Mouse (Mus musculus): ENCODE measurements around the gene Rps6kb2.

Rps6kb2 gene

DNA sequence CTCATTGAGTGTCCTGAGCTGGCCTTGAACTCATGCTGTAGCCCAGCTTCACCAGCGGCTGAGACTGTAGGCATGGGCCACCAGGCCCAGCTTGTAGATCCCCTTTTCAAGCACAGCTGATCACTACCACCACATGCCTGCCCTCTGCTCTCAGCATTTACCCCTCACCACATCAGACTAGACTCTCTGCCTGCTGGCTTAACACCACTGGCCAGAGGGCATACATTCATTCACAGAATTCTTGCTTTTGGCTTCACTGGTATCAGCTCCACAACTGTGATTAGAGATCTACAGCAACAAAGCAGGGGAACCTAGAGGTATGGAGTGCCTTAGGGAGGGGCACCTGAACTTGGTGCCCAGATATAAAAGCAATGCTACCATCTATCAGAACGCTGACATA, 42.7 kb downstream of the Rps6kb2 start:
- DNase-seq (ENCODE audit: low spot score in 2 of 2): no peak

DNA sequence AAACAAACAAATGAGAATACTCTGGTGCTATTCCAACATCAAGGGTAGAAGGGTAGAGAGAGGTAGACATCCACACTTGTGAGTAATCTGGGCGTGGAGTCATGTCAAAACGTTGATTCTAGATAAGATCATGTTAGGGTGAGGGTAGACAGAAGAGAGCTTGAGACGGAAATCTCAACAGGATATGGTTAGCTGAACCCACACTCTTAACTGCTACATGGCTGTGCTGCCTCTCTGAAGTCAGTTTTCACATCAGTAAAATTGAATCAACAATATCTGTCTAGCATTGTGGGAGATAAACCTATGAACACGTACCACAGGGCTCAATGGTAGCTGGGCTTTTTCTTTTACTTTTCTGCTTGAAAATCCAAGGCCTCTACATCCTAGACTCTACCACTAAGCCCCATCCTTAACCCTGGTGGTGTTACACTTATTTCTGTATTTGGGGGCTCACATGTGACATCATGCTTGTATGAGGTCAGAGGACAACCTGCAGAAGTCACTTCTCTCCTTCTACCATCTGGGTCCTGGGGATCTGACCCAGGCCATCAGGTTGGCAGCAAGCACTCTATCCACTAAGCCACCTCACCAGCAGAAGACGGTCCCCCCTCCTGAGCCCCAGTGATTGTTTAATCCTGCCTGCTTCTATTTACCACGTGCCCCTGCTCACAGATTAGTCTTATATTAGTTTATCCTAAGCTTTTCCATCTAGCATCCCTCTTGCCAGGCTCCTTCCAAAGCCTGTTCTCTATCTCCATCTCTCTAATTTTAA, 43.3 kb downstream of the Rps6kb2 start:
- DNase-seq (ENCODE audit: low spot score in 2 of 2): no peak

DNA sequence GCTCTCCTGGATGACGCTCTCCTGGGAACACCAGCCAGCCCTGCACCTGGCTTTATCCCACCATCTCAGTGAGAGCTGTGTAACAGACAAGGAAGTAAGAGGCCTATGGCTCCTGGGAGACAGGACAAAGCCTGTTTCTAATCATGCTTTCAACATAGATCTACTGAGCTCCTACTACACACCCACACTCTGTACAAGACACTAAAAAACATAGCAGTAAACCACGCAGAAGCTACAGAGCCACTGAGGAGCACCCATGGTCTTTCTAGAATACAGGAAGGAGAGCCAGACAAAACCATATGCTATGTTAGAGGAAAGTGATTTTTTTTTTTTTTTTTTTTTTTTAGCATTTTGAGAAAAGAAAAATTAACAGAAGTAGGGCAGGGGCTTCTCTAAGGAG, 44.8 kb downstream of the Rps6kb2 start:
- no peak for DNase-seq (ENCODE audit: low spot score in 2 of 2)

DNA sequence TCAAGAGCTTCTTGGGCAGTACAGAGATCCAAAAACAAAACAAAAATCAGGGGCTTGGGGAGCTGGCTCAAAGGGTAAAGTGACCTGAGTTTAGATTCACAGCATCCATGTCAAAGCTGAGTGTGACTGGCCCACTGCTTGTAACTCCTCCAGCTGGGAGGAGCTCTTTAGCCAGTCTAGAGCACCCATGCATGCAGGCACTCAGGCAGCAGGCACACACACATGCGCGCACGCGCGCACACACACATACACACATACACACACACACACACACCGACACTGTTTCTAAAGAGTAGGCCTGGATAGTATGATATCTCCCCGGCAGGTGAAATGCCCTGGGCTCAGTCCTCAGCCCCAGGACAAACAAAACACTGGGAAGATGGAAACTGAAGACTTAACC, 46.1 kb downstream of the Rps6kb2 start:
- DNase-seq (ENCODE audit: low spot score in 2 of 2): no peak

- DNase-seq (ENCODE audit: low spot score in 2 of 2): no peak
These were observed 47.3 kb downstream of the Rps6kb2 start for GRCm38 (mm10) chr19:4115816-4116215.

- no peak for DNase-seq (ENCODE audit: low spot score in 2 of 2)
These were observed 48.0 kb downstream of the Rps6kb2 start for GRCm38 (mm10) chr19:4115144-4115543.

DNA sequence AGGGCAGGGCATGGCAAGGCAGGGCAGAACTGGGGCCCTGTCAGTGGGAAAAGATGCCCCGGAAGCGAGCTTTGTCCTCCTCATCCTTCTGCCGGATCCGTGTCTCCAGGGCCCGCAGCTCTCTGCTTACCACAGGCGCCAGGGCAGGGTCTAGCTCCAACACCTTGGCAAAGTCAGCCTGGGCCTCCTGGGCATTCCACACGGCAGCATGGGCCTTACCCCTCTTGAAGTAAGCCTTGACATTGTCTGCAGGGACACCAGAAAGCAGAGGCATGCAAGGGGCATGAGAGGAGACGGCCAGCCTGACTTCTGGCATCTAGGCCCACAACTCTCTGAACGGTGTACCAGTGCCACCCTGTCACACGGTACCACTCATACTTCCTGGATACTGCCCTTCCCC, 48.6 kb downstream of the Rps6kb2 start:
- DNase-seq (ENCODE audit: low spot score in 2 of 2): no peak

DNA sequence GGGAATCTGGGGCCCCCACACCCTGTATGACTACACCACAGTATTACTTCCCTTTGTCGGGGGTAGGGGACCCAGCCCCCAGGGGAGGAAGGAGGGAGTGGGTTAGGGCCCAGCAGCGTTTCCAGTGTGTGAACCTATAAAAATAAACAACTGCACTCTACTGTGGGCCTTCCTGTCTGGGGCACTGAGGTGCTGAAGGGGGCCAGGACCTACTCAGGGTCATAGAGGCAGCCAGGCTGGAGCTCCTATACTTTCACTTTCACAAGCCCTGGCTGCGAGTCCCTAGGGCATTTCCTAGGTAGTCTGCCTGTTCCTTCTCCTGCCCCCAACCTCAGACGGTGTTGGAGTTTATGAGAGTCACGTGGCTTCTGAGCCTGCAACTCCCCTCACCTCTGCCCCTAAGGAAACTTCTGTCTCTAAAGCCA, 49.3 kb downstream of the Rps6kb2 start:
- no peak for DNase-seq (ENCODE audit: low spot score in 2 of 2)

DNA sequence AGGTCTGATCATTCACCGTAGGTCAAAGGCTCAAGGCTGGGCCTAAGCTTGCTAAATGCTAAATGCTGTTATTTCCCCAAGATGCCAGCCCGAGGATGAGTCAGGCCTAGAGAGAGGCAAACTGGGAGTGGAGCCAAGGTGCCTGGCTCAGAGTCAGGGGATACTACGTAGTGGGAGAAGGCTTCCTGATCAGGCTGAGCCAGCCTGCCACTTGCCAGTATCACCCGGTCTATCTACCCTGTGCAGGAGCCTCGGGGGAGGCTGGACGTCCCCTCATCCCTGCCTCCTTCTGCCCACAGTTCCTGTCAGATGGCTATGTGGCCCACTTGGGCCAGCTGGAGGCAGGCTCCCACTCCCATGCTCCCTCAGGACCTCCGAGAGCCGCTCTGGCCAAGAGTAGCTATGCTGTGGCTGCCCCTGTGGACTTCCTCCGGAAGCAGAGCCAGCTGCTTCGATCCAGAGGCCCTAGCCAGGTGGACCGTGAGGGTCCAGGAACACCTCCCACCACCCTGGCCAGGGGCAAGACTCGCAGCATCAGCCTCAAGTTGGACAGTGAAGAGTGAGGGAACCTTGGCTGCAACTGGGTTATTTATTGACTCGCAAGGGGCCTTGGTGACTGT, 49.9 kb downstream of the Rps6kb2 start:
- DNase-seq (ENCODE audit: low spot score in 2 of 2): peak in 1 of 2 experiments; percentile 91

DNA sequence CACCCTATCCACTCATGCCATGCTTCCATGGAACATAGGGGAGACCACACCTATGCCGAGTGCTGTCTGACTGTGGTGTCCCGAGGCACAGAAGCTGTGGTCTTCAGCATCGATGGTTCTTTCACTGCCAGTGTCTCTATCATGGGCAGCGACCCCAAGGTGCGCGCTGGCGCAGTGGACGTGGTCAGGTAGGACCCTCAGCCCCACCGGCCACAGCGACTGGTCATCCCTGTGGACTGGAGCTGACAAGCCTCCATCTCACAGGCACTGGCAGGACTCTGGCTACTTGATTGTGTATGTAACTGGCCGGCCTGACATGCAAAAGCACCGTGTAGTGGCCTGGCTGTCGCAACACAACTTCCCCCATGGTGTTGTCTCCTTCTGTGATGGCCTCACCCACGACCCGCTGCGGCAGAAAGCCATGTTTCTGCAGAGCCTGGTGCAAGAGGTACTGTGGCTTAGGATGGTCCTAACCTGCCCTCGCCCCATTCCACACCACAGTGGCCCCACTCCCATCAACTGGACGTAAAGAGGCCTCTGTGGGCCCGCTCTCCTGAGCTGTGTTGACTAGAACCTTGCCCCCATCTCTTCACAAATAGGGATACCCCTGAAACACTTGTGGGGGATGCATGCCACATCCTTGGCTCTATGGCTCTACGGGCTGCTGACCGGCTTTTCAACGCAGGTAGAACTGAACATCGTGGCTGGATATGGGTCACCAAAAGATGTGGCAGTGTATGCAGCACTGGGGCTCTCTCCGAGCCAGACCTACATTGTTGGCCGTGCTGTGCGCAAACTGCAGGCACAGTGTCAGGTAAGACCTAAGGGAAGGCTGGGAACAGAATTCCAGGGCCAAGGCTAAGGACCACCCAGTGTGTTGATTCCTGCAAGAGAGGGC, 50.8 kb downstream of the Rps6kb2 start:
- DNase-seq (ENCODE audit: low spot score in 2 of 2): no peak

DNA sequence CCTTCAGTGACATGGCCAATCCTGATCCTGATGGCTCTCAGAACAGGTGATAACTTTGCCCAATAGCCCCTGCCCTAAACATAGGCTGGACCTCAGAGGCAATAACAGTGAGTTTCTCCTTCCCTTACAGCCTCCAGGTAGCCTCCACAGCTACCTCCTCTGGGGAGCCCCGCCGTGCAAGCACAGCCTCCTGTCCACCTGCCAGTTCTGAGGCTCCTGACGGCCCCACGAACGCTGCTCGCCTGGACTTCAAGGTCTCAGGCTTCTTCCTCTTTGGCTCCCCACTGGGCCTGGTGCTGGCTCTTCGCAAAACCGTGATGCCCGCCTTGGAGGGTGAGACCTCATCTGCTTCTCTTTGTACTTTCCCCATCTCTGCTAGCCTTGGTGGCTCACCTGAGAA, 54.6 kb downstream of the Rps6kb2 start:
- no peak for DNase-seq (ENCODE audit: low spot score in 2 of 2)

DNA sequence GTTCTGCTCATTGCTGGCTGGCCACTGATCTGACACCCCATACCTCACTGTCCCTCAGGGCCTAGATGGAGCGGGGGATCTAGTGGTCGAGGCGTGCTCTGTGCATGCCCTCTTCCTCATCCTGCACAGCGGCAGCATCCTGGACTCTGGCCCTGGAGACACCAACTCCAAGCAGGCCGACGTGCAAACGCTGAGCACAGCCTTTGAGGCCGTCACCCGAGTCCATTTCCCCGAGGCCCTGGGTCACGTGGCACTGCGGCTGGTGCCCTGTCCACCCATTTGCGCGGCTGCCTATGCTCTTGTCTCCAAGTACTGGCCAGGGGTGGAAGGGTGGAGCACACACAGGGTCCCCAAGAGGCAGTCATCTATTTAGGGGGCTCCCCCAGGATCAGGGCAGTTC, 56.5 kb downstream of the Rps6kb2 start:
- no peak for DNase-seq (ENCODE audit: low spot score in 2 of 2)

- DNase-seq (ENCODE audit: low spot score in 2 of 2): no peak
These were observed 58.4 kb downstream of the Rps6kb2 start for GRCm38 (mm10) chr19:4104675-4105194.
